Mouse (Mus musculus) layer of hippocampus, adult 2 months (tissue): ENCODE results near the gene Stox1. TPM values are rescaled to one million over a fixed set of nuclear protein-coding genes. Genes with fewer than 3 reads are reported as not detected.
"Not testable (repeated sequence)": the region's sequence is repeated elsewhere in the genome, so short reads cannot be mapped to it uniquely, and the experiment has no call there.

ENCODE experiments used
- DNase-seq, 2 experiments: peaks; one replicate each; pipeline ENCODE4 v3.0.0; 2022; ENCODE audit warnings: low spot score in 2 of 2
- H3K27ac ChIP-seq: fragments of 200-600 bp; 2 replicates; pipeline ENCODE4 v1.8.1; 2022
- H3K4me3 ChIP-seq: fragments of 200-600 bp; 2 replicates; pipeline ENCODE4 v1.8.1; 2022; ENCODE audit warnings: mild to moderate bottlenecking
- CTCF ChIP-seq: fragments of 200-600 bp; conservative IDR thresholded peaks from 2 replicates; pipeline ENCODE4 v1.8.1; 2022; ENCODE audit warnings: antibody characterized with exemption, mild to moderate bottlenecking, moderate library complexity
- long read RNA-seq, 2 experiments: library from polyadenylated mRNA; stranded (forward); transcript quantifications; one replicate each; pipeline ENCODE4 v2.0.0; 2021; ENCODE audit warnings: borderline mapping rate in 2 of 2
- total RNA-seq, 2 experiments: library from RNA; stranded (reverse); gene quantifications; 2 replicates each; pipeline ENCODE4 v1.2.3; 2021

Gene Stox1
- total RNA-seq = 1 to 10 TPM; 2.3 to 2.6 TPM
- long read RNA-seq, experiment 1, partial matches to known transcripts = 0 of 2 reads
- long read RNA-seq, experiment 1, other reads (novel, unspliced or antisense) = 0 of 2 reads
- long read RNA-seq, experiment 2, partial matches to known transcripts = 0 of 1 reads
- long read RNA-seq, experiment 2, other reads (novel, unspliced or antisense) = 1 of 1 reads

GRCm38 (mm10) chr10:62725771-62726687 is at the start of gene Stox1:
Stox1 (minus strand) TSS chr10:62726128.
- TF ChIP-seq CTCF = peak; percentile 57
- Histone ChIP-seq H3K27ac (peak within 1 kb of the TSS; percentile 77), H3K4me3 (peak within 1 kb of the TSS; percentile 66)
- DNase-seq = peak; percentile 32 to 56

GRCm38 (mm10) chr10:62750781-62751180 is 24.9 kb upstream of the Stox1 start:
- H3K4me3 ChIP-seq = no peak overlapping the region
- no peak for DNase-seq
- no peak for TF ChIP-seq CTCF

GRCm38 (mm10) chr10:62739961-62740737 is 14.2 kb upstream of the Stox1 start:
- DNase-seq = peak in 1 of 2 experiments; percentile 23
- H3K4me3 ChIP-seq = no peak overlapping the region
- H3K27ac ChIP-seq = peak overlapping the region; percentile 80
- no peak for TF ChIP-seq CTCF

More at GRCm38 (mm10) chr10:62750781-62751180, 24.9 kb upstream of the Stox1 start:
- no peak overlapping the region for H3K27ac ChIP-seq

GRCm38 (mm10) chr10:62736965-62737688 is 11.2 kb upstream of the Stox1 start:
- no peak for TF ChIP-seq CTCF
- Histone ChIP-seq H3K27ac (no peak overlapping the region), H3K4me3 (no peak overlapping the region)
- DNase-seq = no peak

- Histone ChIP-seq H3K27ac (no peak overlapping the region), H3K4me3 (no peak overlapping the region)
- TF ChIP-seq CTCF = no peak
- no peak for DNase-seq
These were observed 4.9 kb upstream of the Stox1 start for GRCm38 (mm10) chr10:62730826-62731225.

- no peak for TF ChIP-seq CTCF
- H3K4me3 ChIP-seq = no peak overlapping the region
- no peak overlapping the region for H3K27ac ChIP-seq
- no peak for DNase-seq
These were observed 992 bp downstream of the Stox1 start for GRCm38 (mm10) chr10:62724936-62725335.

- DNase-seq = no peak
- no peak for TF ChIP-seq CTCF
- Histone ChIP-seq H3K27ac (no peak overlapping the region), H3K4me3 (no peak overlapping the region)
These were observed 3.2 kb downstream of the Stox1 start for GRCm38 (mm10) chr10:62722701-62723100.

- not testable (repeated sequence) for H3K27ac ChIP-seq, H3K4me3 ChIP-seq, DNase-seq
These were observed 5.4 kb downstream of the Stox1 start for GRCm38 (mm10) chr10:62720574-62720973.

- Histone ChIP-seq H3K27ac (no peak overlapping the region), H3K4me3 (no peak overlapping the region)
- no peak for TF ChIP-seq CTCF
- no peak for DNase-seq
These were observed 12.5 kb downstream of the Stox1 start for GRCm38 (mm10) chr10:62713457-62713856.

GRCm38 (mm10) chr10:62703579-62703978 is 22.3 kb downstream of the Stox1 start:
- TF ChIP-seq CTCF = no peak
- Histone ChIP-seq H3K4me3 (no peak overlapping the region), H3K27ac (no peak overlapping the region)
- no peak for DNase-seq

GRCm38 (mm10) chr10:62702436-62702835 is 23.5 kb downstream of the Stox1 start:
- no peak overlapping the region for H3K4me3 ChIP-seq
- DNase-seq = no peak
- no peak overlapping the region for H3K27ac ChIP-seq
- no peak for TF ChIP-seq CTCF

- TF ChIP-seq CTCF = no peak
These were observed 33.2 kb downstream of the Stox1 start for GRCm38 (mm10) chr10:62692771-62693170.

More at GRCm38 (mm10) chr10:62692771-62693170, 33.2 kb downstream of the Stox1 start:
- no peak overlapping the region for H3K27ac ChIP-seq
- H3K4me3 ChIP-seq = no peak overlapping the region
- DNase-seq = no peak
